Mouse (Mus musculus): Measurements from ENCODE around the gene Epx. TPM values are rescaled to one million over a fixed set of nuclear protein-coding genes. Genes with fewer than 3 reads are reported as not detected.

Epx gene
- polyA plus RNA-seq (2014; fragmentation: Nextera tagmentation; extraction: Ambion mirVana): 0.07 TPM in 1 of 2 replicates, not detected in the other

GRCm38 (mm10) chr11:87875436-87875835 lies at the start of gene Epx:
TSS of gene Epx (minus strand) at chr11:87875536.
- Histone ChIP-seq H3K9me3 (ENCODE audit: control insufficient read depth, low read length) (no peaks in the 10 kb centered on the region), H3K4me2 (ENCODE audit: low read depth, low read length, severe bottlenecking) (no peak within 1 kb of the TSS), H3K27ac (ENCODE audit: low read depth, low read length) (no peak within 1 kb of the TSS), H3K4me3 (ENCODE audit: low read depth, low read length) (no peak within 1 kb of the TSS), H3K27me3 (ENCODE audit: control insufficient read depth, insufficient read depth, low read length) (no peaks in the 10 kb centered on the region), H3K36me3 (ENCODE audit: control insufficient read depth, insufficient read depth, low read length) (no peaks in the 10 kb centered on the region), H3K9ac (ENCODE audit: low read length) (no peak within 1 kb of the TSS), H3K4me1 (replicated peaks; ENCODE audit: control insufficient read depth, insufficient read depth, low read length) (no peaks in the 10 kb centered on the region)
- ATAC-seq (replicated peaks; ENCODE audit: low FRiP score): no peak
- no peak for DNase-seq (ENCODE audit: low spot score)
- 87% methylated on average over 6 of the region's 6 CpGs for WGBS

- H3K4me1 ChIP-seq (replicated peaks; ENCODE audit: control insufficient read depth, insufficient read depth, low read length): no peaks in the 10 kb centered on the region
- peak; percentile 83 for DNase-seq (ENCODE audit: low spot score)
Measured at GRCm38 (mm10) chr11:87920966-87921365, 45.6 kb upstream of the Epx start, which contains the start of gene Olfr464. TSS of gene Olfr464 (minus strand) at chr11:87920967.

GRCm38 (mm10) chr11:87920301-87920700 lies 45.0 kb upstream of the Epx start:
- 78% methylated on average over 2 of the region's 2 CpGs for WGBS
- Histone ChIP-seq H3K27ac (ENCODE audit: low read depth, low read length) (no peak overlapping the region), H3K9me3 (ENCODE audit: control insufficient read depth, low read length) (no peaks in the 10 kb centered on the region), H3K27me3 (ENCODE audit: control insufficient read depth, insufficient read depth, low read length) (no peaks in the 10 kb centered on the region), H3K9ac (ENCODE audit: low read length) (no peak overlapping the region), H3K36me3 (ENCODE audit: control insufficient read depth, insufficient read depth, low read length) (no peaks in the 10 kb centered on the region), H3K4me3 (ENCODE audit: low read depth, low read length) (no peak overlapping the region), H3K4me2 (ENCODE audit: low read depth, low read length, severe bottlenecking) (no peak overlapping the region), H3K4me1 (replicated peaks; ENCODE audit: control insufficient read depth, insufficient read depth, low read length) (no peaks in the 10 kb centered on the region)
- no peak for ATAC-seq (replicated peaks; ENCODE audit: low FRiP score)
- DNase-seq (ENCODE audit: low spot score): no peak

More at GRCm38 (mm10) chr11:87920966-87921365, 45.6 kb upstream of the Epx start, which contains the start of gene Olfr464:
- no peak for ATAC-seq (replicated peaks; ENCODE audit: low FRiP score)
- H3K9me3 ChIP-seq (ENCODE audit: control insufficient read depth, low read length): no peaks in the 10 kb centered on the region
- no peak within 1 kb of the TSS for H3K27ac ChIP-seq (ENCODE audit: low read depth, low read length)
- no peaks in the 10 kb centered on the region for H3K36me3 ChIP-seq (ENCODE audit: control insufficient read depth, insufficient read depth, low read length)
- no peak within 1 kb of the TSS for H3K4me3 ChIP-seq (ENCODE audit: low read depth, low read length)
- H3K9ac ChIP-seq (ENCODE audit: low read length): no peak within 1 kb of the TSS
- H3K4me2 ChIP-seq (ENCODE audit: low read depth, low read length, severe bottlenecking): no peak within 1 kb of the TSS
- no peaks in the 10 kb centered on the region for H3K27me3 ChIP-seq (ENCODE audit: control insufficient read depth, insufficient read depth, low read length)
- 35% methylated on average over 5 of the region's 5 CpGs for WGBS

GRCm38 (mm10) chr11:87916005-87916404 lies 40.7 kb upstream of the Epx start:
- Histone ChIP-seq H3K27ac (ENCODE audit: low read depth, low read length) (no peak overlapping the region), H3K4me2 (ENCODE audit: low read depth, low read length, severe bottlenecking) (no peak overlapping the region), H3K27me3 (ENCODE audit: control insufficient read depth, insufficient read depth, low read length) (no peaks in the 10 kb centered on the region), H3K4me1 (replicated peaks; ENCODE audit: control insufficient read depth, insufficient read depth, low read length) (no peaks in the 10 kb centered on the region), H3K9me3 (ENCODE audit: control insufficient read depth, low read length) (no peaks in the 10 kb centered on the region), H3K36me3 (ENCODE audit: control insufficient read depth, insufficient read depth, low read length) (no peaks in the 10 kb centered on the region), H3K9ac (ENCODE audit: low read length) (no peak overlapping the region), H3K4me3 (ENCODE audit: low read depth, low read length) (no peak overlapping the region)
- DNase-seq (ENCODE audit: low spot score): no peak
- ATAC-seq (replicated peaks; ENCODE audit: low FRiP score): no peak
- WGBS: 97% methylated on average over 1 of the region's 1 CpGs

DNA sequence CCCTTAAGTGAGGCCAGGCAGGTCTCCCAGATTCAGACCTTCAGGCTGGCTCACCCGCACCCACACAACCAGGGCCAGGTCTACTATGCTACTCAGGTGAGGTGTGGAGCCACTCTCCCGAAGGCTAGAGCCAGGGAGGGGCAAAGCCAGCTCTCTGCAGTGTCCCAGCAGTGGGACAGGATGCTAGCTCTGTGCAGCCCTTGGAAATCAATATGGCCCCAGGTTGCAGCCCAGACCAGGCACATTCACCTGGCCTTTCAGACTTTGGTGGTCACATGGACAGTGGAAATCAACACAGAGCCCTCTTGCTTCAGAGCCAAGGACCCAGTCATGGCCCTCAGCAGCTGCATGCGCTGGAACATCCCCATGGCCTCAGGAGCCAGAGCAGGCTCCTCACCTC lies 29.0 kb upstream of the Epx start:
- no peak overlapping the region for H3K4me2 ChIP-seq (ENCODE audit: low read depth, low read length, severe bottlenecking)
- H3K27me3 ChIP-seq (ENCODE audit: control insufficient read depth, insufficient read depth, low read length): no peaks in the 10 kb centered on the region
- DNase-seq (ENCODE audit: low spot score) (no peak), ATAC-seq (replicated peaks; ENCODE audit: low FRiP score) (no peak)
- H3K9me3 ChIP-seq (ENCODE audit: control insufficient read depth, low read length): no peaks in the 10 kb centered on the region
- H3K9ac ChIP-seq (ENCODE audit: low read length): no peak overlapping the region
- WGBS: 75% methylated on average over 3 of the region's 3 CpGs
- H3K4me3 ChIP-seq (ENCODE audit: low read depth, low read length): no peak overlapping the region
- no peaks in the 10 kb centered on the region for H3K4me1 ChIP-seq (replicated peaks; ENCODE audit: control insufficient read depth, insufficient read depth, low read length)
- H3K27ac ChIP-seq (ENCODE audit: low read depth, low read length): no peak overlapping the region
- no peaks in the 10 kb centered on the region for H3K36me3 ChIP-seq (ENCODE audit: control insufficient read depth, insufficient read depth, low read length)

GRCm38 (mm10) chr11:87897287-87897686 lies 22.0 kb upstream of the Epx start, which contains the start of gene Olfr463:
TSS of gene Olfr463 (minus strand) at chr11:87897387.
- Histone ChIP-seq H3K9me3 (ENCODE audit: control insufficient read depth, low read length) (no peaks in the 10 kb centered on the region), H3K27ac (ENCODE audit: low read depth, low read length) (no peak within 1 kb of the TSS), H3K4me2 (ENCODE audit: low read depth, low read length, severe bottlenecking) (no peak within 1 kb of the TSS), H3K9ac (ENCODE audit: low read length) (no peak within 1 kb of the TSS), H3K36me3 (ENCODE audit: control insufficient read depth, insufficient read depth, low read length) (no peaks in the 10 kb centered on the region), H3K4me1 (replicated peaks; ENCODE audit: control insufficient read depth, insufficient read depth, low read length) (no peaks in the 10 kb centered on the region), H3K4me3 (ENCODE audit: low read depth, low read length) (no peak within 1 kb of the TSS), H3K27me3 (ENCODE audit: control insufficient read depth, insufficient read depth, low read length) (no peaks in the 10 kb centered on the region)
- ATAC-seq (replicated peaks; ENCODE audit: low FRiP score) (no peak), DNase-seq (ENCODE audit: low spot score) (no peak)

- H3K4me2 ChIP-seq (ENCODE audit: low read depth, low read length, severe bottlenecking): no peak within 1 kb of the TSS
- 89% methylated on average over 6 of the region's 6 CpGs for WGBS
- H3K4me3 ChIP-seq (ENCODE audit: low read depth, low read length): no peak within 1 kb of the TSS
- H3K36me3 ChIP-seq (ENCODE audit: control insufficient read depth, insufficient read depth, low read length): no peaks in the 10 kb centered on the region
- H3K9me3 ChIP-seq (ENCODE audit: control insufficient read depth, low read length): no peaks in the 10 kb centered on the region
- H3K27ac ChIP-seq (ENCODE audit: low read depth, low read length): no peak within 1 kb of the TSS
- H3K9ac ChIP-seq (ENCODE audit: low read length): no peak within 1 kb of the TSS
- no peaks in the 10 kb centered on the region for H3K4me1 ChIP-seq (replicated peaks; ENCODE audit: control insufficient read depth, insufficient read depth, low read length)
- DNase-seq (ENCODE audit: low spot score): no peak
- no peak for ATAC-seq (replicated peaks; ENCODE audit: low FRiP score)
- no peaks in the 10 kb centered on the region for H3K27me3 ChIP-seq (ENCODE audit: control insufficient read depth, insufficient read depth, low read length)
Measured at GRCm38 (mm10) chr11:87892168-87892567, 16.8 kb upstream of the Epx start, which contains the start of gene Olfr462. TSS of gene Olfr462 (minus strand) at chr11:87892268.

DNA sequence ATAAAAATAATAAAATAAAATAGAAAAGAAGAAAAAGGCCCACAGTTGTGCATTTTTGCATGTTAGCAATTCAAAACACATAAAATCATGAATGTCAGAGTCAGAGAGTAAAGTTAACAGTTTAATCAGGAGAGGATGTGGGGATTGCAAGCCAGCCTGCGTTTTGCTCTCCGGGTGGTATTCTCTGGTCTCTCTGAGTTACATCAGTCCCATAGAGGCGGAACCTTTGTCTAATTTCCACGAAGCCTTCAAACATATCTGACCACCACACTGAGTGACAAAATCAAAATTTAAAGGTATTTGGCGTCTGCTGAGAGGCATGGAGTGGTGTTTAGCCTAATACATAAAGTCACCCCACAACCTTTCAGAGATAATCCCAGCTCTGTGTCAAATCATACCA lies 9.5 kb upstream of the Epx start:
- DNase-seq (ENCODE audit: low spot score): no peak

DNA sequence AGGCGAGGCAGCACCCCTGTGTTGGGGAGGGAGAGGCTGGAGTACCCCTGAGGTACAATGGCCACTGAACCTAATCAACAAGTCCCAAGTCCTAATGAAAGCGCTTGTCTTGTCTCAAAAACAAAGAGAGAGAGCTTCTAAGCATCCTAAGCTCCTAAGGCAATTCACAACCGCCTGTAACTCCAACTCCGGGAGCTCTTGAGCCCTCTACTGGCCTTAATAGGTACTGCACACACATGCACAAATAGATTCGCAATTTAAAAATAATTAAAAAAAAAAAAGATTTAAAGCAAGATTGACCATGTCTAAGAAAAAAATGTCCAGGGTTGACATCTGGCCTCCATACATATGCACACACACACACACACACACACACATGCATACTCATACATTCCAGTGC lies 8.2 kb upstream of the Epx start:
- Histone ChIP-seq H3K4me1 (replicated peaks; ENCODE audit: control insufficient read depth, insufficient read depth, low read length) (no peaks in the 10 kb centered on the region), H3K27ac (ENCODE audit: low read depth, low read length) (no peak overlapping the region), H3K27me3 (ENCODE audit: control insufficient read depth, insufficient read depth, low read length) (no peaks in the 10 kb centered on the region), H3K9ac (ENCODE audit: low read length) (no peak overlapping the region), H3K4me2 (ENCODE audit: low read depth, low read length, severe bottlenecking) (no peak overlapping the region), H3K4me3 (ENCODE audit: low read depth, low read length) (no peak overlapping the region), H3K36me3 (ENCODE audit: control insufficient read depth, insufficient read depth, low read length) (no peaks in the 10 kb centered on the region), H3K9me3 (ENCODE audit: control insufficient read depth, low read length) (no peaks in the 10 kb centered on the region)
- peak; percentile 39 for DNase-seq (ENCODE audit: low spot score)
- 44% methylated on average over 5 of the region's 5 CpGs for WGBS
- no peak for ATAC-seq (replicated peaks; ENCODE audit: low FRiP score)

More for the DNA sequence above, 9.5 kb upstream of the Epx start:
- Histone ChIP-seq H3K4me1 (replicated peaks; ENCODE audit: control insufficient read depth, insufficient read depth, low read length) (no peaks in the 10 kb centered on the region), H3K27ac (ENCODE audit: low read depth, low read length) (no peak overlapping the region), H3K4me2 (ENCODE audit: low read depth, low read length, severe bottlenecking) (no peak overlapping the region), H3K4me3 (ENCODE audit: low read depth, low read length) (no peak overlapping the region), H3K36me3 (ENCODE audit: control insufficient read depth, insufficient read depth, low read length) (no peaks in the 10 kb centered on the region), H3K27me3 (ENCODE audit: control insufficient read depth, insufficient read depth, low read length) (no peaks in the 10 kb centered on the region), H3K9ac (ENCODE audit: low read length) (no peak overlapping the region), H3K9me3 (ENCODE audit: control insufficient read depth, low read length) (no peaks in the 10 kb centered on the region)
- no peak for ATAC-seq (replicated peaks; ENCODE audit: low FRiP score)
- 81% methylated on average over 5 of the region's 5 CpGs for WGBS

Measured in forebrain, embryonic 11.5 days (tissue).